Comparison of ENCODE assay signal across 9 mouse cellular contexts in genomic region chr9:31577066-31577465, GRCm38 (mm10).
DNase-seq lines count a peak whose midpoint lies in the region.
"Had no signal": no experiment of that assay in that cellular context is flagged by ENCODE, and none has a peak within 500 bp of the region (broad histone marks: within the 10 kb centered on the region; RNA-seq: fewer than 3 reads in every experiment).

No protein-coding gene starts in this region.

- DNase-seq in adrenal gland, adult 18-20 months (ENCODE audit: low spot score in 2 of 2), result peak; percentile 32 to 36
- no peak for DNase-seq in adrenal gland, postnatal 4 days (ENCODE audit: low spot score in 2 of 2)
- DNase-seq in kidney, adult 9 months, result peak; percentile 62
- DNase-seq in kidney, adult 11 months, result no peak
- DNase-seq in urinary bladder, postnatal 25 days (ENCODE audit: low spot score), result peak; percentile 36
- DNase-seq in urinary bladder, postnatal 10 days (ENCODE audit: low spot score), result no peak
- DNase-seq in adipocyte (ENCODE audit: low spot score), result no peak
- DNase-seq in heart, postnatal 4 days, result no peak
- DNase-seq: gastrocnemius, postnatal 25 days had no signal

Comparison
In these comparisons a context has a peak if more than half of its experiments do, and no peak if none do; other contexts are left out.
1. DNase-seq: peak in adrenal gland, adult 18-20 months (2 of 2), kidney, adult 9 months (single experiment) and urinary bladder, postnatal 25 days (single experiment); none in adrenal gland, postnatal 4 days (0 of 2), kidney, adult 11 months (single experiment), urinary bladder, postnatal 10 days (single experiment), adipocyte (single experiment) and heart, postnatal 4 days (single experiment).